Mouse (Mus musculus) limb, embryonic 13.5 days (tissue): ENCODE results near the gene Nkx3-2. TPM values are rescaled to one million over a fixed set of nuclear protein-coding genes. Genes with fewer than 3 reads are reported as not detected.

ENCODE experiments used
- ATAC-seq: fragments of 200-750 bp; cut with Nextera tagmentation; 2 replicates; pipeline ENCODE4 v1.8.0; 2017; ENCODE audit warnings: low read depth, moderate number of reproducible peaks, moderate TSS enrichment; ENCODE audit not compliant: low FRiP score
- H3K27ac ChIP-seq: fragments of 300-500 bp; sonication (generic); 2 replicates; pipeline ENCODE4 v1.5.1; 2015; ENCODE audit warnings: inconsistent platforms, mild to moderate bottlenecking, moderate library complexity
- H3K27me3 ChIP-seq: fragments of 300-500 bp; sonication (generic); 2 replicates; pipeline ENCODE4 v1.6.1; 2015; ENCODE audit warnings: mild to moderate bottlenecking, inconsistent platforms
- H3K36me3 ChIP-seq: fragments of 300-500 bp; sonication (generic); 2 replicates; pipeline ENCODE4 v1.6.1; 2015; ENCODE audit warnings: inconsistent platforms, mild to moderate bottlenecking, moderate library complexity
- H3K4me1 ChIP-seq: fragments of 300-500 bp; sonication (generic); 2 replicates; pipeline ENCODE4 v1.6.1; 2015; ENCODE audit warnings: inconsistent platforms
- H3K4me2 ChIP-seq: fragments of 300-500 bp; sonication (generic); replicated peaks from 2 replicates; pipeline ENCODE4 v1.6.1; 2015; ENCODE audit warnings: inconsistent platforms, mild to moderate bottlenecking, moderate library complexity
- H3K4me3 ChIP-seq: fragments of 300-500 bp; sonication (generic); 2 replicates; pipeline ENCODE4 v1.5.1; 2015; ENCODE audit warnings: moderate library complexity, mild to moderate bottlenecking, inconsistent platforms
- H3K9ac ChIP-seq: fragments of 300-500 bp; sonication (generic); 2 replicates; pipeline ENCODE4 v1.6.1; 2015; ENCODE audit warnings: mild to moderate bottlenecking, inconsistent platforms
- H3K9me3 ChIP-seq: fragments of 300-500 bp; sonication (generic); 2 replicates; pipeline ENCODE4 v1.6.1; 2016; ENCODE audit warnings: inconsistent platforms
- WGBS: fragments of 180-500 bp; shearing (Covaris S2); methylation state at CpG from one replicate; pipeline ENCODE4 v1.1.7; 2015; 5-methylcytosine and 5-hydroxymethylcytosine counted together
- polyA plus RNA-seq: library from polyadenylated mRNA; unstranded; fragments of >200 nt; fragmentation: Nextera tagmentation; extraction: Ambion mirVana; gene quantifications from 2 replicates; pipeline ENCODE4 v1.2.1, GENCODE M21; 2015

Nkx3-2 gene
- polyA plus RNA-seq, 1 experiment from 2014 or later = 5.2 TPM

DNA sequence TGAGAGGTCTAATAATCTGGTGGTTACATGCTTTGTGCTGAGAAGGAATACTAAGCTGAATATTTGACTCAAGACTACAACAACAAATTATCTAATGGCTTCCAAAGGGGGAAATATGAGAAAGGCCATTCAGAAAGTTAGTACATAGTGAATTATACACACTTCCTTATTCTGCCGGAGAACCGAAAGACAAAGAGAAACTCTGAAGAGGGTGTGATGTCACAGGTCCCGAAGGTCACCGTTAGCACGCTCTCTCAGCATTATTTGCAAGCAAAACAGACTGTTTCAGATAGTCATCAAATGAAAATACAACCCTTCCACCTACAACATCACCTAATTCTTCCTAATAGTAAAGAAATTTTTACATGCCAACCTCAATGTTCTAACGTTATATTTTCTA, 25.5 kb downstream of the Nkx3-2 start:
- H3K27me3 ChIP-seq = peaks cover 66% of the 10 kb centered on the region
- ATAC-seq = no peak
- H3K4me2 ChIP-seq = no peak overlapping the region
- H3K4me1 ChIP-seq = peaks cover 13% of the 10 kb centered on the region
- no peaks in the 10 kb centered on the region for H3K9me3 ChIP-seq
- WGBS = 50% methylated on average over 6 of the region's 6 CpGs
- H3K27ac ChIP-seq = no peak overlapping the region
- no peaks in the 10 kb centered on the region for H3K36me3 ChIP-seq
- H3K9ac ChIP-seq = no peak overlapping the region
- H3K4me3 ChIP-seq = no peak overlapping the region

DNA sequence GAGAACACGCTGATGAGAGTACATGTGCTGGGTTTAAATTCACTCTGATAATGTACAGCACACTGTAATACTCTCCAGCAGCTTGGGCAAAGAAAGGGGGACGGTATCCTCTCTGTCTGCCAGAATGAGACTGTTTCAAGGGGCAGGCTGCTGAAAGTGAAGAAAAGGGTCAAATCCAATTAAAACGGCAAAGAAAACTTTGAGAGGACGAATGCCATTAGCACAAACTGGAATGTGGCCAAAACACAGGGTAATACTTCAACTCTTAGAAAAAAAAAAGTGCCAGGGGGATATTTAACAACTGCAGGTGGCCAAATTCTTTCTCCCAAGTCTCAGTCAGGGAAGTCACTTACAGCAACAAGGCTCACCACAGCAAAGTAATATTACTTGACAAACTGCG, 27.3 kb downstream of the Nkx3-2 start:
- Histone ChIP-seq H3K27me3 (peaks cover 58% of the 10 kb centered on the region), H3K9me3 (no peaks in the 10 kb centered on the region), H3K9ac (no peak overlapping the region), H3K4me2 (no peak overlapping the region), H3K4me1 (peaks cover 13% of the 10 kb centered on the region), H3K27ac (no peak overlapping the region), H3K4me3 (no peak overlapping the region), H3K36me3 (no peaks in the 10 kb centered on the region)
- no peak for ATAC-seq
- 31% methylated on average over 5 of the region's 5 CpGs for WGBS

DNA sequence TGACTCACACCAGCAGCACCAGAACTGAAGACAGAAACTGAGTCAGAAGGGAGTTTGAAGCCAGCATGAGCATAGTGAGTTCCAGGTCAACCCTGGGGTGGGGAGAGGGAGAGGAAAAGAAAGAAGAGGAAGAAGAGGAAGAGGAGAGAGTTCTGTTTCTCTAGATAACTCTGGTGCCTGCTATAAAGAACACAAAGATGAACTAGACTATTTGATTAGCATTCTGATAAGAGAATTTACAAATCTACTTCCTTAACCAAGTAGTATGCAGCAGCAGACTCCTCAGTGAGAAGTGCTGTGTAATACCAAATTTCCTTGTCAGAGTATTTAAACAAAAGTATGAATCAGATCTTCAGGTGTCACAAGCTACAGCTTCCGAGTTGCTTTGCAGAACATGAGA, 37.3 kb downstream of the Nkx3-2 start:
- WGBS = 80% methylated on average over 1 of the region's 1 CpGs
- peaks cover 17% of the 10 kb centered on the region; the same call in 1 of the 2 replicates for H3K27me3 ChIP-seq
- no peaks in the 10 kb centered on the region for H3K4me1 ChIP-seq
- H3K27ac ChIP-seq = no peak overlapping the region
- no peaks in the 10 kb centered on the region for H3K36me3 ChIP-seq
- H3K9ac ChIP-seq = no peak overlapping the region
- no peaks in the 10 kb centered on the region for H3K9me3 ChIP-seq
- ATAC-seq = no peak
- no peak overlapping the region for H3K4me2 ChIP-seq
- no peak overlapping the region for H3K4me3 ChIP-seq

DNA sequence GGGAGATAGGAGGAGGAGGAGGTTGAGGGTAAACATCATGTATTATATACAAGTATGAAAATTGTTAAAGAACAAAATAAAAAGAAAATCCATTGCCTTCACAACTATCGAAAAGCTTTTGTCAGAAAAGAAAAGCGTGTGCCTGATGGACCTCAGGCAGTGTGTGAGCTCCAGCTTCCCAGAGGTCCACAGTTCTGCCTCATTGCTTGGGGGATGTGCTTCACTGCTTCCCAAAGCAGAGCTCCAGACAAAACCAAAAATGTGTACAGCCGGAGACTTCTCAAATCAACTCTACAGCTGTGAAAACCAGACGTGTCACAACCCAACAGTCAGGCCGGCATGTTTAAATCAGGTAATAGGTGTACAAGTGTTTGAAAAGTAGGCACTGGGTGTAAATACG, 38.7 kb downstream of the Nkx3-2 start:
- no peak overlapping the region for H3K9ac ChIP-seq
- H3K27ac ChIP-seq = no peak overlapping the region
- no peak overlapping the region for H3K4me3 ChIP-seq
- 80% methylated on average over 6 of the region's 6 CpGs for WGBS
- H3K4me1 ChIP-seq = no peaks in the 10 kb centered on the region
- no peak overlapping the region for H3K4me2 ChIP-seq
- ATAC-seq = no peak
- peaks cover 15% of the 10 kb centered on the region; the same call in 1 of the 2 replicates for H3K27me3 ChIP-seq
- no peaks in the 10 kb centered on the region for H3K9me3 ChIP-seq
- H3K36me3 ChIP-seq = no peaks in the 10 kb centered on the region

Other genes starting within 250 kb of the Nkx3-2 start
- gene Rab28, start 56.3 kb downstream of the Nkx3-2 start, polyA plus RNA-seq = 87.4 and 90.1 TPM in 2 replicates
- 26.7 and 28.9 TPM in 2 replicates for gene Bod1l, start 79.8 kb upstream of the Nkx3-2 start, polyA plus RNA-seq